Mouse (Mus musculus): ENCODE measurements around the gene Hc.

Hc gene

DNA sequence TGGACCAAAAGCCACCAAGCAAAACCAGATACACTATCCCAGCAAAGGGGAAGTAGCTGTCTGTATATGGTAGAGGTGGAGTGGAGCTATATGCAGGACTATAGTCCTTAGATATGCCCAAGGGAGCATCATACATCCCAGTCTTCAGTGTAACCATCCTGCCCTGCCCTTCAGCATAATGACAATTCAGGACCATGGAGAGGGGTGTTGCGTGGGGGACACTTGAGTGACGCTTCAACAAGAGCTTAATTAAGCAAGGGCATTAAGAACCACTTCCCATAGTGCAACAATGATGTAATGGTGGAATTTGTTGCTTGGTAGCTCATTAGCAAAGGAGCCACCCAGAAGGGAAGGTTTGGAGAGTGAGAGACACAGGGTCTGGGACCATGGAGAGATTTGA lies 112.6 kb downstream of the Hc start:
- no peak for DNase-seq

DNA sequence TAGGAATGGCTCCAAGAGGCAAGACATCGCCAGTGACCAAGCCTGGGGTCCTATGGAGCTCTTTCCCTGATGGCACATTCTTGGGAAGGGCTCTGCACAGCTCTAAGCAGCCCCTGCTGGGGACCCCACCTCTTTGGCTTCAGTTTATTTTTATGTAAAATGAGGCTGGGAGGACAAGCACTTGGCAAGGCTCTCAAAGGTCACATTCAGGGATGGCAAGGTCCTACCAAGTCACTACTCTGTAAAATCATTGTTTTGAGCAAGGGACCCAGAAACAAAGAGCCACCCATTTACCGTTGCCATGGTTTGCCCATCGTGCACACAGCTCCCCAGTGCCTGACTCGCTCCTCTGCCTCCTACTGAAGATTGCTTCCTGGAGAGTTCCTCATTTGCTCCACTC lies 115.2 kb downstream of the Hc start:
- DNase-seq, result no peak

- no peak for DNase-seq
These were observed 115.7 kb downstream of the Hc start for GRCm38 (mm10) chr2:34945580-34945979.

DNA sequence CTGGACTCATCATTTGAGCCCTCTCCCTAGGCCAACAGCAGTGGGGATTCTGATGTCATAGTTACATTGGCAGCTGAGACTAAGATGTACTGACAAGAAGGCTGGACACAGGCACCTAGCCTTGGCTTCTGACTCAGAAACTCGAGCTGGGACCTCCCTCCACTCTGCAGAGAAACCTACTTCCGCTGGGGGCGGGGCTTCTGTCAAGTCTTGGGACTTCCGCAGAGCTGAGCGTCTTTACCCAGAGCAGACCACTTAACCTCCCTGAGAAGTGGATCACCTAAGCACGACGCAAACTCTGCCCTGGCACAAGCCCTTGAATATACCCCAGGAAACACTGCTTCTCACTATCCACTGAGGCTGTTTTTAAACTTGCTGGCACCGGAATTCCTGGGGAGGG lies 116.5 kb downstream of the Hc start:
- DNase-seq, result no peak

DNA sequence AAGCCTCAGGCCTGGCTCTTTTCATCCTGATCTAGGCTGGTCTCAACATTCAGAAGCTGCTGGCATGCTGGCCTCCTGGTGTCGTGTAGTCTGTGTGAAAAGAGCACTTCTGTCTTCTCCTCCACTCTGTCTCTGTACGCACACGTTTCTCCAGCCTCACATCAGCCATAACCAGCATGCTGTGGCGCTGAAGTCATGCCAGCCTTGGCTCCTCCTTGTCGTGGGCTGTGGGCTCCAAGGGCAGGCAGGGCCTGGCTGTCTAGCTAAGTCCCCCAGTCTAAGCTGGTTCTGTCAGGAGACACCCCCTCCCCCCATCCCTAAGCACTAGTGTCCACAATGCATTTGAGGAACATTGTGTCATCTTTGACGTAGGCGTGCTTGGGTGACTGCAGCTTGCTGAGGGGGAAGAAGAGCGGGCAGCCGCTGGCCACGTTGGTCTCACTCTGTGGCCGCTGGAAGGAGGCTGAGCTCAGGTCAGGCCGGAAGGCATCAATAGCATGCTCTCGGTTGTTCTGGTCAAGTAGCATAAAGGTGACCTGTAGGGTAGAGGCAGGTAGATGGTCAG lies 117.6 kb downstream of the Hc start:
- no peak for DNase-seq

DNA sequence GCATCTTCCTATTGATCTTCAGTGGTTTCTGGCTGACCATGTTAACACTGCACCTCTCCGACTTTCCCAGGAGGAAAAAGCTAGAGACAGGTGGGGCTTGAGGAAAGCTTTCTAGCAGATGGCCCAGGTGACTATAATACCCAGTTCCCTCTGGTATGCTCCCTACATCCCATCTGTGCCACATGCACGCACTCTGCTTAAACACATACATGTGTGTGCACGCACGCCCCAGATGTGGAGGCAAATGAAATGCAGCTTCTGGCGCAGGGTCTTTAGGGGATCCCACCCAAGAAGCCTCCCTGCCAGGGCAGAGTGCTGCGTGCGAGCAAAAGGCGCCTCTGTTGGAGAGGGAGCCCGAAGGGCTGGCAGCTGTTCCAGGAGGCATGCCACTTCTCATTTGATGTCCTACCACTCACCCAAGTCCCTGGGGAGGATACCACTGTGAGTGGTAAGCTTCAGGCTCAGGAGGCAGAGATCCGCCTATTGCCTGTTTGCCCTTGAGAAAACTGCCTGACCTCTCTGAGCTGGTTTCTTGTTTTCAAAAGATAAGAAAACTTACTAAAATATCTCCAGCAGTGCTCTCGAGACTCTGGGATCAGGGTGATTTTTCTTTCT lies 120.1 kb downstream of the Hc start:
- no peak for DNase-seq

DNA sequence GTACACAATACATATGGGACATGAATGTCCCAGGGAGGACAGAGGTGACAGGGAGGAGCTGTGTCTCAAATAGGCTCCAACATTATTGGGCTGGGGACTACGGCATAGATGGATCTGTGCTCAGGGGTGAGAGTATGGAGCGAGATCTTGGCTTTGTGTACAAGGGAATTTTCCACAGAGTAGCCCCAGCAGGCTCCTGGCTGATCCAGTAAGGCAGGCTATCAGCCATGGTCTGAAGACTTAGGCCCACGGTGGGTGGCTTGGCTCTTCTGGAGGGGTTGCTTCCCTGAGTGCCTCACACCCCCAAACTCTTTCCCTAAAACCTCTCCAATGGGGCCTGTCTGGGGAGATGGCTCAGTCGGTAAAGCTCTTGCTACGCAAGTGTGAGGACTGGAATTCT lies 121.0 kb downstream of the Hc start:
- DNase-seq, result no peak

DNA sequence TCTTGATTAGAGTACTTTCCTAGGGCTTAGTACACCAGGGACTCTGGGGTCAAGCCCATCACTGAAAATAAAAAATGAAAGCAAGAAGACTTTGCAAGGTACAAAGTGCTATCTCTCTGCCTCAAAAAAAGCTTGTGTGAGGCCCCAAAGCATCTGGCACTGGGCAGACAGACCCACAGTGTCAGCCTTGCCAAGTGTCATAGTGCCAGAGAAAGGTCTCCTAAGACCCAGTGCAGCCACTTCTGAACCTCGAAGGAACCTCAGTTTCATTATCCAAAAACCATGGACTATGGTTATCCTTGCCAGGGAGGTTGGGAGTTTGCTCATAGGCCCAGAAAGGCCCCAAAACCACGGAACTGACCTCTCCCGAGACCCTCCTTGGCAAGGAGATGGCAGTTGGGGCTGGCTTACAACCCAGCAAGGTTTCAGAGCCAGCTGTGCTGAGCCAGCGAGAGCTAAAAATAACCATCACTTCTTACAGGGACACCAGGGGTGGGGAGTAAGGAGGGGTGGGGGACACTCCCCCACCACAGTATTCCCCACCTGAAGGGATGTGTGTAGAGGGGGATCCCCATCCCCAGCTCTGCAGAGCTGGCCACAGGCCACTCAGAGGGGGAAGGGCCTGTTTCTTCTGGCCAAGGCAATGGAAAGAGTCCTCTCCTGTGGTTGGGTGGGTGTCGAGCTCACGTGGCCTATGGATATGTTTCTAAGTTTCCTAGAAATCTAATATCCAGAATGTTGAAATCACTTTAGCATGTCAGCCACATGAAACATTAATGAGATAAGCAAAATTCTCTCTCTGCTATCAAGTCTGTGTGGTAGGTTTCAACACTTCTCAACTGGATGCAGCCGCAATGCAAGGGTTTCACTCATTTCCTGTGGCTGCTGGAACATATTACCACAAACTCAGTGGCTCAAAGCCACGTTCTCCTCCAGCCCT lies 122.7 kb downstream of the Hc start:
- no peak for DNase-seq

DNA sequence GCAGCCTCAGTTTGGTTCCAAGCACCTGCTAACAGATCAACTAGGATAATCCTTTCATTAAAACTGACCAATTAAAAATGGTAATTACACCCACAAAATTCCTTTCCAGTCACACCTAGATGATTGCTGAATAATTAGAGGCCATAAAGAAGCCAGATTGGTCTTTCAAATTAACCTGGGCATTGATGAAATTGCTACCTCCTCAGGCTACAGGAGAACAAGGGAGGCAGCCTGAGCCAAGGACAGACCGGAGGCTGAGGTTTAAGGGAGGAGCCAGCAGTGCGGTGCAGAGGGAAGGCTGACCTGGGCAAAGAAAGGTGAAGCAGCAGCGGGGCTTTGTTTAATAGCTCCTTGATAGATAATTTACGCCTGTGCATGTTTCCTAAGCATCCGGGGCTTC lies 123.8 kb downstream of the Hc start:
- no peak for DNase-seq
